Mouse (Mus musculus): ENCODE measurements at regions not wholly inside any gene's neighbourhood (a gene's known extent, or its start where the extent isn't known, plus 50 kb on each side); places are given as distances from the start of the nearest gene placed in this dataset.

DNA sequence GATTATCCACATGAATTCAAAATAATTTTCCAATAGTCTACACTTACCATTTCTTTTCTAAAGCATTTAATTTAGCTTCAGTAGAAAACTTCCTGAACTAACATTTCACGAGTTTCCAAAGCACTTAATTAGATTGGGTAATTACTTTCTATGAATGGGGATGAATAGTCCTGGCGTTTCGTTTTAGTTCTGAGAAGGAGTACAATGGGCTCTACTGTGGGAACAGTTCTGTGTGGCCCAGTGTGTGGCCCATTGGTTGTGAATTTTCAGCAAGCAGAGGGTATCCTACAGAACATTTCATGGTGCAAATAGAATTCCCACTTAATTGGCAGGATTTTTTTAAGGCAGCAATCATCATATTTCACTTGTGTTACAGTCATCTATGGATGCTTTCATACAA, 95.5 kb downstream of the 1700017N19Rik start:
- 66% methylated on average over 3 of the region's 3 CpGs for WGBS
- Histone ChIP-seq H3K36me3 (no peaks in the 10 kb centered on the region), H3K9me3 (no peaks in the 10 kb centered on the region), H3K27me3 (replicated peaks) (no peaks in the 10 kb centered on the region), H3K9ac (no peak overlapping the region), H3K27ac (replicated peaks) (no peak overlapping the region), H3K4me3 (no peak overlapping the region), H3K4me1 (no peaks in the 10 kb centered on the region), H3K4me2 (no peak overlapping the region)
- no peak for ATAC-seq (ENCODE audit: extremely low read depth, insufficient number of reproducible peaks, low FRiP score, low TSS enrichment)

GRCm38 (mm10) chr10:100695944-100696343, 105.7 kb downstream of the 1700017N19Rik start:
- WGBS, result 69% methylated on average over 2 of the region's 2 CpGs
- no peak overlapping the region for H3K9ac ChIP-seq
- no peaks in the 10 kb centered on the region for H3K36me3 ChIP-seq
- H3K27ac ChIP-seq (replicated peaks), result no peak overlapping the region
- H3K4me1 ChIP-seq, result no peaks in the 10 kb centered on the region
- no peak for ATAC-seq (ENCODE audit: extremely low read depth, insufficient number of reproducible peaks, low FRiP score, low TSS enrichment)
- no peak overlapping the region for H3K4me2 ChIP-seq
- H3K4me3 ChIP-seq, result no peak overlapping the region
- H3K9me3 ChIP-seq, result no peaks in the 10 kb centered on the region
- H3K27me3 ChIP-seq (replicated peaks), result no peaks in the 10 kb centered on the region

DNA sequence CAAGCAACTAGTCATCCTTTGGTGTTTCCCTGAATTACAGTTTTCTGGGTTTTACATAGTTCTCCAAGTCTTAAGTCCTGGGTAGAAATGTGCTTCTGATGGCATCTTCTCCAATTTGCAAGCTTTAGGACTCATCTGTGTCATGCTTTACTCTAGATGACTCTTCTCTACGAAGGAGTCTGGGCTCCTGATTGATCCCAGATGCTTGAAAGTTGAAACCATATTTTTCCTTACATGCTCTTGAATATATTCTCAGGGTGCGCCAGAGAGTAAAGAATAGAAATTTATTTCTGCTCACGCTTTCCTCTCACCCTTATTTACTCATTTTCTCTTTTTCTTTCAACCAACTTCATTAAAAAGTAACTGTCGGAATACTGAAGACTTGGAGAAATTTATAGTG, 108.9 kb downstream of the 1700017N19Rik start:
- no peak overlapping the region for H3K27ac ChIP-seq (replicated peaks)
- ATAC-seq (ENCODE audit: extremely low read depth, insufficient number of reproducible peaks, low FRiP score, low TSS enrichment), result no peak

GRCm38 (mm10) chr10:100700281-100701205, 110.3 kb downstream of the 1700017N19Rik start:
- WGBS, result 68% methylated on average over 10 of the region's 10 CpGs
- ATAC-seq (ENCODE audit: extremely low read depth, insufficient number of reproducible peaks, low FRiP score, low TSS enrichment), result no peak
- Histone ChIP-seq H3K9ac (no peak overlapping the region), H3K36me3 (no peaks in the 10 kb centered on the region), H3K4me1 (no peaks in the 10 kb centered on the region), H3K9me3 (no peaks in the 10 kb centered on the region), H3K27ac (replicated peaks) (no peak overlapping the region), H3K4me2 (no peak overlapping the region), H3K27me3 (replicated peaks) (no peaks in the 10 kb centered on the region), H3K4me3 (no peak overlapping the region)

More for the DNA sequence above, 108.9 kb downstream of the 1700017N19Rik start:
- 76% methylated on average over 4 of the region's 4 CpGs for WGBS
- H3K9ac ChIP-seq, result no peak overlapping the region
- no peaks in the 10 kb centered on the region for H3K27me3 ChIP-seq (replicated peaks)
- H3K4me3 ChIP-seq, result no peak overlapping the region
- H3K36me3 ChIP-seq, result no peaks in the 10 kb centered on the region
- no peaks in the 10 kb centered on the region for H3K4me1 ChIP-seq
- H3K9me3 ChIP-seq, result no peaks in the 10 kb centered on the region
- H3K4me2 ChIP-seq, result no peak overlapping the region

GRCm38 (mm10) chr10:100701938-100702337, 111.7 kb downstream of the 1700017N19Rik start:
- WGBS, result 74% methylated on average over 6 of the region's 6 CpGs
- H3K27ac ChIP-seq (replicated peaks), result no peak overlapping the region
- no peak for ATAC-seq (ENCODE audit: extremely low read depth, insufficient number of reproducible peaks, low FRiP score, low TSS enrichment)

GRCm38 (mm10) chr10:100716084-100716667, 125.9 kb downstream of the 1700017N19Rik start:
- Histone ChIP-seq H3K9me3 (no peaks in the 10 kb centered on the region), H3K36me3 (no peaks in the 10 kb centered on the region), H3K4me1 (peaks cover 8% of the 10 kb centered on the region; the same call in 1 of the 2 replicates), H3K4me3 (no peak overlapping the region), H3K9ac (no peak overlapping the region), H3K27me3 (replicated peaks) (no peaks in the 10 kb centered on the region), H3K4me2 (no peak overlapping the region), H3K27ac (replicated peaks) (no peak overlapping the region)
- 74% methylated on average over 7 of the region's 7 CpGs for WGBS
- ATAC-seq (ENCODE audit: extremely low read depth, insufficient number of reproducible peaks, low FRiP score, low TSS enrichment), result no peak

More at GRCm38 (mm10) chr10:100701938-100702337, 111.7 kb downstream of the 1700017N19Rik start:
- Histone ChIP-seq H3K4me2 (no peak overlapping the region), H3K4me1 (no peaks in the 10 kb centered on the region), H3K27me3 (replicated peaks) (no peaks in the 10 kb centered on the region), H3K9me3 (no peaks in the 10 kb centered on the region), H3K36me3 (no peaks in the 10 kb centered on the region), H3K9ac (no peak overlapping the region), H3K4me3 (no peak overlapping the region)

DNA sequence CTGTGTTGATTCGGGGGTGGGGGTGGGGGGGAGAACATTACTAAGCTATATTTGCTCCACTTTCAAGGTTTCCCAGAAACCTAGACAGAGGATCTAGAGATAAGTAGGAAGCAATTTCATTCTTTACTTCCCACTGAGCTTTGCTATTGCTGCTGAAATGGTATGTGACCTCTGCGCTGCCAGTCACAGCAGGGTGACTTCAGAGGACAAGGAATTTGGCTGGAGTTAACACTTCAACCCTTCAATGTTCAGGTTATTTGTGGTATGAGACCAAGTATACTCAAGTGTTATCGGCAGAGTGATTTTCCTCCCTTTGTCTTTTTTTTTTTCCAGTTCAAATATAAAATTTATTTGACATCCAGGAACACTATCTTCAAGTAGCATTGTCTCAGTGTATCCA, 128.3 kb downstream of the 1700017N19Rik start:
- Histone ChIP-seq H3K4me3 (no peak overlapping the region), H3K9me3 (no peaks in the 10 kb centered on the region), H3K9ac (no peak overlapping the region), H3K27ac (replicated peaks) (no peak overlapping the region), H3K27me3 (replicated peaks) (no peaks in the 10 kb centered on the region), H3K4me2 (no peak overlapping the region), H3K36me3 (no peaks in the 10 kb centered on the region), H3K4me1 (peaks cover 8% of the 10 kb centered on the region; the same call in 1 of the 2 replicates)
- WGBS, result 34% methylated on average over 3 of the region's 3 CpGs
- ATAC-seq (ENCODE audit: extremely low read depth, insufficient number of reproducible peaks, low FRiP score, low TSS enrichment), result no peak

GRCm38 (mm10) chr10:100741269-100741668, 151.0 kb downstream of the 1700017N19Rik start:
- 44% methylated on average over 8 of the region's 8 CpGs for WGBS
- ATAC-seq (ENCODE audit: extremely low read depth, insufficient number of reproducible peaks, low FRiP score, low TSS enrichment), result no peak

DNA sequence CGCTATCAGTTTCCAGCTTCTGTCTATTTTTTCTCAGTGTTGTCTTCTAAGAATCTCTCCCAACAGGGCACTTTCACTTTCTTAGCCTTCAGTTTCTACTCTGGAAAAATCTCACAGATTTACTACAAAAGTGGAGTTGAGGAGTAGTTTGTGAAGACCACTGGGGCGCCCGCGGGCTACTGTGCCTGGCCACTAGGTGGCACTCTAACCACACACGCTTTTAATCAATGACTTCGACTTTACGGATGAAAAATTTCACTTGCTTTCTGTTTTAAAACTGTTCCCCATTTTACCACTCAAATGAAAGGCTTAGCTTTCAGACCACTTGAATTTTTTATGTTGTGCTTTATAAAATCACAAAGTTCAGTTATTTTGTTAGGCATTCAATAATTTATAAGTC, 151.8 kb downstream of the 1700017N19Rik start:
- Histone ChIP-seq H3K9me3 (no peaks in the 10 kb centered on the region), H3K4me2 (peak overlapping the region; percentile 34)
- no peak for ATAC-seq (ENCODE audit: extremely low read depth, insufficient number of reproducible peaks, low FRiP score, low TSS enrichment)

More at GRCm38 (mm10) chr10:100741269-100741668, 151.0 kb downstream of the 1700017N19Rik start:
- no peak overlapping the region for H3K4me3 ChIP-seq
- H3K27ac ChIP-seq (replicated peaks), result no peak overlapping the region
- no peak overlapping the region for H3K9ac ChIP-seq
- no peaks in the 10 kb centered on the region for H3K27me3 ChIP-seq (replicated peaks)
- H3K4me2 ChIP-seq, result no peak overlapping the region
- no peaks in the 10 kb centered on the region for H3K9me3 ChIP-seq
- H3K36me3 ChIP-seq, result no peaks in the 10 kb centered on the region
- H3K4me1 ChIP-seq, result no peaks in the 10 kb centered on the region

DNA sequence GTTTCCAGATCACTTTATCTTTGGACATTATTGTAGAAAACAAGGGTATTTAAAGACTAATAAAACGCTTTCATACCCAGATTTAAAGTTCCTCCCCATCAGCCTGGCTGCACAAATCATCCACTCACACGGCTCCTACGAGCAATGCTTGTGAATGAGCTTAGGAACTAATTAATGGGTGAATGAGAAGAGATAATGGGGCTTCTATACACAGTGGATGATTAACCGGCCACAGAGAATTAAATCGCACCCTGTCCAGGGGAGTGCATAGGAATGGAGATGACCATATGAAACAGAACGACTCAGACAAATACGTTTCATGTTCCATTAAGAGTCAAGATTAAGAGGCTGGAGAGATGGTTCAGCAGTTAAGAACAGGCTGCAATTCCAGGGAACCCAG, 155.9 kb downstream of the 1700017N19Rik start:
- Histone ChIP-seq H3K4me3 (no peak overlapping the region), H3K27me3 (replicated peaks) (no peaks in the 10 kb centered on the region), H3K4me2 (no peak overlapping the region), H3K36me3 (no peaks in the 10 kb centered on the region), H3K9me3 (no peaks in the 10 kb centered on the region), H3K9ac (no peak overlapping the region), H3K27ac (replicated peaks) (no peak overlapping the region), H3K4me1 (no peaks in the 10 kb centered on the region)
- 81% methylated on average over 7 of the region's 7 CpGs for WGBS
- ATAC-seq (ENCODE audit: extremely low read depth, insufficient number of reproducible peaks, low FRiP score, low TSS enrichment), result no peak

More for the DNA sequence above, 151.8 kb downstream of the 1700017N19Rik start:
- Histone ChIP-seq H3K9ac (no peak overlapping the region), H3K4me1 (no peaks in the 10 kb centered on the region), H3K4me3 (peak overlapping the region; percentile 14; the same call in 1 of the 2 replicates), H3K36me3 (no peaks in the 10 kb centered on the region), H3K27me3 (replicated peaks) (no peaks in the 10 kb centered on the region), H3K27ac (replicated peaks) (no peak overlapping the region)
- WGBS, result 10% methylated on average over 7 of the region's 7 CpGs

- H3K4me3 ChIP-seq, result no peak overlapping the region
- 85% methylated on average over 5 of the region's 5 CpGs for WGBS
- H3K9me3 ChIP-seq, result no peaks in the 10 kb centered on the region
- H3K36me3 ChIP-seq, result no peaks in the 10 kb centered on the region
- no peak overlapping the region for H3K27ac ChIP-seq (replicated peaks)
- no peak for ATAC-seq (ENCODE audit: extremely low read depth, insufficient number of reproducible peaks, low FRiP score, low TSS enrichment)
- H3K9ac ChIP-seq, result no peak overlapping the region
- no peak overlapping the region for H3K4me2 ChIP-seq
- H3K27me3 ChIP-seq (replicated peaks), result no peaks in the 10 kb centered on the region
- H3K4me1 ChIP-seq, result no peaks in the 10 kb centered on the region
These were observed 164.7 kb downstream of the 1700017N19Rik start for GRCm38 (mm10) chr10:100754957-100755356.

Data from heart, embryonic 13.5 days (tissue).